Mouse (Mus musculus) retina, adult 2 months (tissue): Measurements from ENCODE around the gene Lin7b.
"Not testable (repeated sequence)": the region's sequence is repeated elsewhere in the genome, so short reads cannot be mapped to it uniquely, and the experiment has no call there.

ENCODE experiments used
- DNase-seq: peaks from one replicate; pipeline ENCODE4 v3.0.0-alpha.2; 2012; ENCODE audit warnings: low read depth, low spot score

Lin7b gene

DNA sequence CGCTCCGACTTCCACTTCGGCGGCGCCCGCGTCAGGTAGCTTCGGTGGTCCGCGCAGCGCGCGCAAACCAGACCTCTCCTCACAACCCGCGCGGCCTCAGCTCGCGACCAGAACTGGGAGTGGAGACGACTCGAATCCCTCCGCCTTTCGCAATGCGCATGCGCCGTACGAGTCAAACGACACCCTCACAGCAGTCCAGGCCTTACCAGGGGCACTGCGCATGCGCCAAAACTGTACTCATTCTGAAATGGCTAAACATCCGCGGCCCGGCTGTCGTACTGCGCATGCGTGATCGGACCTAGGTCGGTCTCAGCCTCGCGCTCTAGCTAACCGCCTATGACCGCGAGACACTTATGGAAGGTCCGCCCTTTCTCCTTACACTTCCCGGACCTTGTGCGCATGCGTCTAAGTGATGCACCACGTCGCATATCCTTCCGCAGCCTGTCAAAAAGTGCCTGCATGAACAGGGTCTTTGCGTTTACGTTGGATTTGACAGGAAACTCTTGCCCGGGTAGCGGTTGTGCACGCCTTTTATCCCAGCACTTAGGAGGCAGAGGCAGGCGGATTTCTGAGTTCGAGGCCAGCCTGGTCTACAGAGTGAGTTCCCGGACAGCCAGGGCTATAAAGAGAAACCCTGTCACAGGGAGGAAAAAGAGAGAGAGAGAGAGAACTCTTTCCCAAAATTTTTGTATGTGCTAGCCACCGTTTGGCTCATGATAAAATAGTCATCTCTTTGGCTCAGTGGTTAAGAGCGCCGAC, 25.4 kb upstream of the Lin7b start, which contains the start of gene Snrnp70:
Gene Snrnp70 (minus strand): TSS at position 165 of the 759 bp plus-strand sequence.
- peak; percentile 100 for DNase-seq

GRCm38 (mm10) chr7:45395129-45395541, 24.8 kb upstream of the Lin7b start:
- no peak for DNase-seq

- DNase-seq, result no peak
Observed at GRCm38 (mm10) chr7:45386077-45386476, 15.7 kb upstream of the Lin7b start.

DNA sequence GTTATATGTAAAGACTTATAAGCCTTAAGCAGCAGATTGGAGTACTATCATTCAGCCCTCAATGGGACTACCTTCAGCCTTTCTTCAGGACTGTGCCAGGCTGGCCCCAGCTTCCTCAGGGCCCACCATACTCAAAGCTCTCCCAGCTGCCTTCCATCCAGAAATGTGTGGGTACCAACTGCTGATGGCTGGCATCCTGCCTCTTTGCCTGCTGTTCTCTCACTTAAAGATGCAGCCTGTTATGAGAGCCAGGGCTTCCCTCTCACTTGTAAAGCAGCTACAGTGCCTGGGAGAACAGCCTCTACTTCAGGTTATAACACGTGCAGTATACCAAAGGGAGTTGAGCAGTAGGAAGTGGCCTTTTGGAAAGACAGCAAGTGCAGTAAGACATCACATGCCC, 5.7 kb upstream of the Lin7b start:
- DNase-seq, result no peak

- DNase-seq, result no peak
Observed at GRCm38 (mm10) chr7:45374620-45375019, 4.2 kb upstream of the Lin7b start.

- no peak for DNase-seq
Observed at GRCm38 (mm10) chr7:45372371-45372770, 2.0 kb upstream of the Lin7b start.

GRCm38 (mm10) chr7:45369836-45370474, 428 bp downstream of the Lin7b start:
- no peak for DNase-seq

- no peak for DNase-seq
Observed at GRCm38 (mm10) chr7:45369022-45369745, 1.2 kb downstream of the Lin7b start.

DNA sequence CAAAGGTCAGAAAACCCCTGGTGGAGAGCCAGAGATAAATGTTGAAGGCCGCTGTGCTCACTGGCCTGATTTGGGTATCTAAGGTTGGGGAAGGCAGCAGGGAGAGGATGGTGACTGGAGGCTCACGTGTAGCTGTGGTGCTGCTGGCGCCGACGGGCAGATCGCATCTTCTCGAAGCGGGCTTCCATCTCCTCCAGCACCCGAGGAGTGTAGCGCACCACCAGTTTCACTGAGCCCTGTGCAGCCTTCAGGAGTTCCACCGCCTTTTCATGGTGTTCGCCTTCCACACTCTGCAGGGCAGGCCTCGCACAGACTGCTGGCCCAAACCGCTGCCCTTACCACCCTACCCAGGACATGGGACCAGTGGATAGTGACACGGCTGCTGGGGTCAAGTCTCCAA, 2.2 kb downstream of the Lin7b start:
- DNase-seq, result no peak

DNA sequence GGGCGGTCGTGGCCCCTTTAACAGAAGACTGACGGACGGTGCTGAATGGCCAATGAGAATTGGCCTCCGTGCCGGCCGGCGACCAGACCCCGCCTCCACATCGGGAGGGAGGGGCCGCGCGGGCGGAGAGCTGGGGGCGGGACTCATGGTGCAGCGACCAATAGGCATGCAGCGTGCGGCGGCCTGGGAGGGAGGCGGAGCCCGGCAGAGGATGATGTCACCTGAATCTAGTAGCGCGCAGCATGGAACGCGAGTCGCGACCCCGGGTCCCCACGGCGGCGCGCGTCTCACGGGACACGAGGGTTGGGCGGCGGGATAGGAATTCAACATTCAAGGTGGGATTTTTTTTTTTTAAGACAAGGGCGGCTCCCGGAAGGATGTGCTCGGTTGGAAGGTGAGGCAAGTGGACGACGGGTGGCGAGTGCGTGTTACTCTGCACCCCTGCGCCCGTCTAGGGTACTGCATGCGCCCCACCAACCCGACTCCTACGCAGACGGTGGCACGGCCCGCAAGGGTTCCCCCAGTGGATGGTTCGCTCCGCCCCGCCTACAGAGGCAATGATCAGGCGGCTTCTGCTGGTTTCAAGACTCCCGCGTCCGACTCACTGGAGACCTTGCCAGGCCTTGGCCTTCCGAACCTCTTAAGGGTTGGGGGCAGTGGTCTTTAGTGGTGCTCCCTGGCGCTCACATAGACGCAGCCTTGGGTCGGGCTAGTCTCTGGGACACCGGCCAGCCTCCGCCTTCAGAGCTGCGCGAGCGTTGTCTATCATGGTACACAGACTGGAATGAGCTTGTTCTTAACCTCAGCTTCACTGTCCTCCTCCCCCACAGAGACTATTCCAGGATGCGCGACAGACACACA, 3.1 kb downstream of the Lin7b start:
- peak; percentile 91 for DNase-seq

GRCm38 (mm10) chr7:45366652-45367019, 3.7 kb downstream of the Lin7b start, which contains the start of gene Ppfia3:
Ppfia3 (minus strand) TSS chr7:45367019.
- DNase-seq, result no peak

DNA sequence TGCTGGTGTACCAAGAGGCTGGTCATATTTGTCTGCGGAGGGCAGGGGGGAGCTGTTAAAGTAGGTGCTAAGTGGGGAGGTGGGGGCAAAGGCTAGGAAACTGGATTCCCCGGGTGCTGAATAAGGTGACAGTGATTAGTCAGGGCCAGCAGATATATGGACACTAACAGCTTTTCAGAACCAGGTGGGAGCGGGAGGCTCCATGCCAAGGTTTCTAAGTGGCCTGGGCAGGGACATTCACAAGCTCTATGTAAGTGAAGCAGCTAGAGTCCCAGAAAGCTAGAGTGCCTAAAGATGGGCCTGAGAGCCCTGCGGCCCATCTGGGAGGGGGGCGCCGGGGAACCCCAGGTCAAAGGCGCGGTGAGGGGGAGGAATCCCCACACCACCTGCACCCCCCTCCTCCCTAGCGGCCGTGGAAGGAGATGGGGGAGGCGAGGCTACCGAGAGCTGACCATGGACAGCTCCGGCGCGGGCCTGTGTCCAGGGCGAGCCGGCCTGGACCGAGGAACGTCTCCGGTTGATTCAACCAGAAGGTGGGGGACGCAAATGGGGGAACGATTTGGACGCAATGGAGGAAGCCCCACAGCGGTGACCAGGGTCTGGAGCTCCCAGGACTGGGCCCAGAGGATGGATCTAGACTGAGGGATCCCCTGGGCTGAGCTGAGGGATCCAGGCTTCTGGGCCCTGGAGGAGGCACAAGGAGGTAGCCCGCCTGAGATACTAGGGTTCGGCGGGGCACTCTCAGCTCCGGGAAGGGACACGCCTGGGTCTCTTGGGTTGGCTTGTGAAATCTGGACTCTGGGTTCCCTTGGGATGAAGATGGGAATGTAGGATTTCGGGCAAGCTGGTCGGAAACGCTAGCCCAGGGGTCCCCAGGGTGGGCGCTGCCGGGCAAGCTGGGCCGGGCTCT, 4.4 kb downstream of the Lin7b start:
- no peak for DNase-seq

- no peak for DNase-seq
Observed at GRCm38 (mm10) chr7:45363983-45364382, 6.4 kb downstream of the Lin7b start.

- DNase-seq, result no peak
Observed at GRCm38 (mm10) chr7:45362801-45363200, 7.6 kb downstream of the Lin7b start.

DNA sequence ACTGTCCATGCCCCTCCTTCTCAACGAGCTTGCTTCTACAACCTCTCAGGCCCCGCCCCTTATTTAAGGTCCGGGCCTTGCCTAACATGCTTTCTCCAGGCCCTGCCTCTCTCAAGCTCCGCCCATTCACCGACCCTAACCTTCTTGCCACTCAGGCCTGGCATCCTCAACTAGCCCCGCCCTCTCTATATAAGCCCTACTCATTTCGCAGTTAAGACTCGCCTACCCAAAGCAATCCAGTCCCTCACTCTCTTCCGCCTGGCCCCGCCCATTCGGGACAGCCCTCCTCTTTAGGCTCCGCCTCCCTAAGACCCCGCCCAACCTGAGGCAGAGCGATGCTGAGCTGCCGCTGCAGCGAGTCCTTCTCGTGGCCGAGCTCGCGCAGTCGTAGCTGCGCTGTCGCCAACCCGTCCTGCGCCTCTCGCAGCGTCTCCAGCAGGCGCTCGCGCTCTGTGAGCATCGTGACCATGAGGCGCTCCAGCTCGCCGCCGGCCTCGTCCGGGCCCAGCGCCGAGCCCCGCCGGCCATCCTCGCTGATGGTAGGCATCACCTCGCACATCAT, 9.1 kb downstream of the Lin7b start:
- DNase-seq, result peak; percentile 63

DNA sequence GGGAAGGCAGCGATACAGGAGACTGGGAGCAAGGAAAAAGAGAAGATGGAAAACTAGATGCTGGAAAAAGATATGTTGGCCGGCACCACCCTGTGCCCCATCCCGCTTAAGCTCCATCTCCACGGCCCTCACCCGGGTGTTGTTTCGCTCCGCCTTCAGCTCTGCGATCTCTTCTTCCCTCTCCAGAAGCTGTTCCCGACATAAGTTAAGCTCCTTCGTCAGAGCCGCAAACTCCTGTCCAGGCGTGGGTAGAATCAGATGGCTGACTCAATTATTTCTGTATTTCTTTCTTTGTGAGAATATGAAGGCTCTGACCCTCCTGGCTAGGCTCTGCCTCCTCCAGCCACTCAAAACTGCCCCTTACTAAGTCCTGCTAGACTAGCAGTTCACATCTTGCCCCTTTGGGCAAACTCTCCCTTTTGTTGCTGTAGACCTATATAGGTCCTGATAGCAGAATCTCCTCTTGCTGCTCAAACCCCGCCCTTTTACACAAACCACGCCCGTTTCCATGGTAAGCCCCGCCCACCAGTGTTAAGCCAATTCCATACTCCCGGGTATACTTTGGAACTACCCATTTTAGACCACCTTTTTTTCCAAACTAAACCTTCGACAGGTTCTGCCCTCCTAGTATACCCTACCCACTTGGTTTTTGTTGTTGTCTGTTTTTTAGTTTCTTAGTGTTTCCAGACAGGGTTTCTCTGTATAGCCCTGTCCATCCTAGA, 9.8 kb downstream of the Lin7b start:
- DNase-seq, result no peak

DNA sequence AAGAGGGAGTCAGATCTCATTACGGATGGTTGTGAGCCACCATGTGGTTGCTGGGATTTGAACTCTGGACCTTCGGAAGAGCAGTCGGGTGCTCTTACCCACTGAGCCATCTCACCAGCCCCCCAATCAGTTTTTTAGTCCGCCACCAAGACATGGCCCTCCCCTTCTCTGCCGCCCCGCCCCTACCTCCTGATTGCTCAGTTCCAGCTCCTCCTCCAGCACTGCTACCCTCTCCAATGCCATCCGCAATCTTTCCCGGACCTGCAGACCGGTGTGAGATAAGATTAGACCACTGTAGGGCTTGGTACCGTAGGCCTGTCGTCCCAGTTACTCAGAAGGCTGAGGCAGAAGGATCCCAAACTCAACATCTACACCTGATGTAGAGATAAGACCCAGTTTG, 11.3 kb downstream of the Lin7b start:
- DNase-seq, result not testable (repeated sequence)

GRCm38 (mm10) chr7:45356087-45356486, 14.3 kb downstream of the Lin7b start:
- DNase-seq, result no peak

GRCm38 (mm10) chr7:45355318-45356020, 14.9 kb downstream of the Lin7b start:
- DNase-seq, result no peak
